Mouse (Mus musculus) CH12.LX (cell line): ENCODE data around the gene Gm826. TPM values are rescaled to one million over a fixed set of nuclear protein-coding genes. Genes with fewer than 3 reads are reported as not detected.

Experiments
- DNase-seq: peaks from one replicate; pipeline ENCODE4 v3.0.0-alpha.2; 2013; ENCODE audit errors: extremely low read depth
- H3K27ac ChIP-seq: 2 replicates; pipeline ENCODE4 v1.5.1; 2012; ENCODE audit warnings: low read depth, mild to moderate bottlenecking, control low read depth, moderate library complexity; ENCODE audit not compliant: insufficient read depth
- H3K27me3 ChIP-seq: replicated peaks from 2 replicates; pipeline ENCODE3; 2012; ENCODE audit warnings: inconsistent platforms
- H3K36me3 ChIP-seq, 2 experiments: replicated peaks in 1 of 2; 2 replicates each; pipeline versions ENCODE3 to v1.6.1; 2012; ENCODE audit warnings: inconsistent platforms in 1 of 2, low read length in 1 of 2, mild to moderate bottlenecking in 1 of 2, mixed read lengths in 1 of 2, moderate library complexity in 1 of 2; ENCODE audit not compliant: control insufficient read depth in 1 of 2, insufficient read depth in 1 of 2
- H3K4me1 ChIP-seq, 2 experiments: 2 replicates each; pipeline ENCODE4 v1.6.1; 2012; ENCODE audit warnings: inconsistent platforms in 1 of 2, moderate library complexity in 1 of 2; ENCODE audit not compliant: insufficient read depth in 2 of 2, control insufficient read depth in 1 of 2
- H3K4me2 ChIP-seq: 2 replicates; pipeline ENCODE4 v1.6.1; 2012; ENCODE audit warnings: low read depth, mild to moderate bottlenecking, control low read depth; ENCODE audit not compliant: poor library complexity, insufficient read depth, severe bottlenecking
- H3K4me3 ChIP-seq, 3 experiments: fragments of 150-350 bp in 1 of 3; sonication (generic) in 1 of 3; replicated peaks in 1 of 3; 2 replicates each; pipeline versions ENCODE3 to v1.5.1; 2011 to 2012; ENCODE audit warnings: low read depth in 2 of 3, low read length in 2 of 3, mild to moderate bottlenecking in 2 of 3, moderate library complexity in 2 of 3, control low read depth in 1 of 3, improper control_type of control experiment in 1 of 3, inconsistent platforms in 1 of 3, mixed read lengths in 1 of 3; ENCODE audit not compliant: poor library complexity in 1 of 3
- H3K79me2 ChIP-seq: replicated peaks from 2 replicates; pipeline ENCODE4 v1.6.1; 2012; ENCODE audit warnings: mild to moderate bottlenecking, moderate library complexity; ENCODE audit not compliant: control insufficient read depth, poor library complexity, insufficient read depth, severe bottlenecking; ENCODE audit errors: extremely low read depth
- H3K9ac ChIP-seq: 2 replicates; pipeline ENCODE4 v1.6.1; 2012; ENCODE audit warnings: low read depth, mild to moderate bottlenecking, control low read depth, moderate library complexity; ENCODE audit not compliant: insufficient read depth
- H3K9me3 ChIP-seq: replicated peaks from 2 replicates; pipeline ENCODE3; 2012; ENCODE audit warnings: low read length, inconsistent platforms, mixed read lengths
- ELF1 ChIP-seq: IDR thresholded peaks from 2 replicates; pipeline ENCODE4 v1.6.1; 2014; ENCODE audit warnings: low read depth, mild to moderate bottlenecking, inconsistent platforms, low read length, improper control_type of control experiment
- ETS1 ChIP-seq: conservative IDR thresholded peaks from 2 replicates; pipeline ENCODE4 v1.6.1; 2012; ENCODE audit warnings: low read depth, mild to moderate bottlenecking, inconsistent platforms, low read length, improper control_type of control experiment, moderate library complexity
- KAT2A ChIP-seq: IDR thresholded peaks from 2 replicates; pipeline ENCODE4 v1.6.1; 2012; ENCODE audit warnings: low read length, improper control_type of control experiment, inconsistent platforms; ENCODE audit not compliant: insufficient replicate concordance
- MAZ ChIP-seq: IDR thresholded peaks from 2 replicates; pipeline ENCODE4 v1.6.1; 2012; ENCODE audit warnings: low read depth, mild to moderate bottlenecking, inconsistent platforms, low read length, improper control_type of control experiment, moderate library complexity
- NELFE ChIP-seq: IDR thresholded peaks from 2 replicates; pipeline ENCODE4 v1.6.1; 2011; ENCODE audit warnings: low read depth, low read length, improper control_type of control experiment
- NRF1 ChIP-seq: IDR thresholded peaks from 2 replicates; pipeline ENCODE4 v1.6.1; 2014; ENCODE audit warnings: low read depth, mild to moderate bottlenecking, inconsistent platforms, low read length, improper control_type of control experiment, moderate library complexity
- POLR2A ChIP-seq: IDR thresholded peaks from 2 replicates; pipeline ENCODE4 v1.6.1; 2011; ENCODE audit warnings: low read depth, mild to moderate bottlenecking, improper control_type of control experiment, low read length
- RCOR1 ChIP-seq: conservative IDR thresholded peaks from 2 replicates; pipeline ENCODE4 v1.6.1; 2012; ENCODE audit warnings: low read depth, mild to moderate bottlenecking, inconsistent platforms, low read length, improper control_type of control experiment
- SMC3 ChIP-seq: IDR thresholded peaks from 2 replicates; pipeline ENCODE4 v1.6.1; 2011; ENCODE audit warnings: low read depth, low read length, improper control_type of control experiment
- TCF12 ChIP-seq: IDR thresholded peaks from 2 replicates; pipeline ENCODE4 v1.6.1; 2014; ENCODE audit warnings: low read depth, mild to moderate bottlenecking, inconsistent platforms, low read length, improper control_type of control experiment
- ZC3H11A ChIP-seq: IDR thresholded peaks from 2 replicates; pipeline ENCODE4 v1.6.1; 2012; ENCODE audit warnings: low read depth, mild to moderate bottlenecking, inconsistent platforms, low read length, improper control_type of control experiment
- dilution Hi-C: fragments of 300-500 bp; cut with MboI; formaldehyde crosslinking; loops from 2 replicates; pipeline ENCODE4 v1.14.3; 2020; ENCODE audit warnings: low sequenced_read_pairs; ENCODE audit not compliant: extremely low pct_unique_long_range_greater_than_20kb, extremely low pct_ligation_motif_present
- in situ Hi-C: fragments of 300-500 bp; cut with MboI; formaldehyde crosslinking; loops from 3 replicates; pipeline ENCODE4 v1.14.3; 2019; ENCODE audit warnings: low sequenced_read_pairs, low pct_ligation_motif_present, low pct_unique_long_range_greater_than_20kb, mixed read lengths
- polyA plus RNA-seq: library from polyadenylated mRNA; unstranded; fragments of >175 nt; gene quantifications from 2 replicates; pipeline ENCODE4 v1.2.1, GENCODE M21; 2012; ENCODE audit warnings: low read depth; ENCODE audit not compliant: insufficient read length
- total RNA-seq, 2 experiments: library from RNA; depleted of rRNA; stranded (reverse); fragments of 300-350 nt in 1 of 2; fragments of >200 nt in 1 of 2; gene quantifications; 2 replicates each; pipeline ENCODE4 v1.2.3; 2012 to 2014

The Gm826 gene
- total and polyA plus RNA-seq, 3 experiments = 0.32 TPM; not detected in 2

DNA sequence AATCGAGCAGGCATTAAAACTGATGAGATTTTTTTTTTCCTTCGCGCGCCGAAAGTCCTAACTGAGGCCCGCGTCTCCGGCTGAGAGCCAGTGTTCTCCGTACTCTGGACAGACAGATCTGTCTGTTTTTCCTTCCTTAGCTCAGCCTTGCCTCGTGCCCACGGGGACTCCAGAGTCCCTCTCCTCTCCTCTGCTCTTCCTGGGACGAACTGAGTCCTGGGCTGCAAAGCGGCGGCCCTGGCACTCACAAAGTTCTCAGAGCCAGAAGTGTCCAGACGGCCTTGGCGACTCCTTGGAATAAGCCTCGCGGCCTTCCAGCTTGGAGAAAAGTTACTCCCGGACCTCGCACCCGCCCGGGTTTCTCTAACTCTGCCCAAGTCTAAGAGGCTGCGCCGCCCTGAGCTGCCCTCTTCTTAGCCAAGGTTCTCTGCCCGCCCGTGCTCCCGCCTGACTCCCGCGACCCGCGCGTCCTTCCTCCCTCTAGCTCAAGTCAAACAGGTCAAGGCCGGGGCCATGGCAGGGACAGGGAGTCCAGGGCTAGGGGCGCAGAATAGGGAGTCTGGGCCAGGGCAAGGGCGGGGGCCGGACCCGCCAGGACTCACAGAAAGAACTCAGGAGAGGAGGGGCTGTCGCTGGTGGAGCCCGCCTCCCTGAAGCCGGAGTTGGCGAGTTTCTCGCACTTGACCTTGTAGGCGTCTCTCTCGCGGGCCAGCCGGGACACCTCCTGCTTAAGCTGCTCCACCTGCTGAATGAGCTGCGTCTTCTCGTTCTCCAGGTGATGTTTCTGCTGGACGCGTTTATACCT, 31.3 kb upstream of the Gm826 start:
- dilution Hi-C loops (no loop called here), in situ Hi-C loops (loop anchor here (25.0 kb wide), 1 partner anchor 303 kb away; no protein-coding TSS in a partner anchor)
- TF ChIP-seq NELFE (no peak), ZC3H11A (no peak), KAT2A (no peak), ETS1 (no peak), MAZ (no peak), SMC3 (no peak)
- Histone ChIP-seq H3K27ac (no peak overlapping the region), H3K4me2 (no peak overlapping the region), H3K4me3 (no peak overlapping the region), H3K27me3 (peaks cover 57% of the 10 kb centered on the region), H3K9ac (no peak overlapping the region), H3K36me3 (no peaks in the 10 kb centered on the region), H3K9me3 (peaks cover 10% of the 10 kb centered on the region), H3K79me2 (no peaks in the 10 kb centered on the region), H3K4me1 (peaks cover 0 to 3% of the 10 kb centered on the region in 2 experiments; a peak in 1 of 4 replicates)
- no peak for DNase-seq

DNA sequence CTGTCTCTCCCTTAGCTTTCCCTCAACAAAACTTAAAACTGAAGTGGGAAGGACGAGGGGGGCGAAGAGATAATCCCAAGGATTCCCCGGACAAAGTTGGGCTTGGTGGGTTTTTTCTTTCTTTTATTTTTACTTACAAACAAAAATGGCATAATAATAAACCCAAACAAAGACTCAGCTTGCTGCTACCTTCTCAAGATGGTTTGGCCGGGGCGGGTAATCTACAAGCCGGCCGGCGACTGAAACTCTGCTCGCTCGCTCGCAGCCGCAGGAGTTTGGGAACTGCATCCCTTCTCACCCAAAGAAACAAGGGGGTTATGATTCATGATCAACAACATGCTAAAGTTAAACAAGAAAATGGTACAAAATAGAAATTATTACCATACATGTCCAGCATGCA, 30.7 kb upstream of the Gm826 start:
- in situ Hi-C loops = loop anchor here (25.0 kb wide), 1 partner anchor 302 kb away; no protein-coding TSS in a partner anchor
- dilution Hi-C loops = no loop called here
- Histone ChIP-seq H3K4me1 (peaks cover 0 to 3% of the 10 kb centered on the region in 2 experiments; a peak in 1 of 4 replicates), H3K4me2 (no peak overlapping the region), H3K79me2 (no peaks in the 10 kb centered on the region), H3K36me3 (no peaks in the 10 kb centered on the region), H3K27me3 (peaks cover 53% of the 10 kb centered on the region), H3K4me3 (no peak overlapping the region), H3K27ac (no peak overlapping the region), H3K9me3 (peaks cover 10% of the 10 kb centered on the region), H3K9ac (no peak overlapping the region)
- TF ChIP-seq NRF1 (no peak), TCF12 (no peak), POLR2A (no peak)
- DNase-seq = no peak

DNA sequence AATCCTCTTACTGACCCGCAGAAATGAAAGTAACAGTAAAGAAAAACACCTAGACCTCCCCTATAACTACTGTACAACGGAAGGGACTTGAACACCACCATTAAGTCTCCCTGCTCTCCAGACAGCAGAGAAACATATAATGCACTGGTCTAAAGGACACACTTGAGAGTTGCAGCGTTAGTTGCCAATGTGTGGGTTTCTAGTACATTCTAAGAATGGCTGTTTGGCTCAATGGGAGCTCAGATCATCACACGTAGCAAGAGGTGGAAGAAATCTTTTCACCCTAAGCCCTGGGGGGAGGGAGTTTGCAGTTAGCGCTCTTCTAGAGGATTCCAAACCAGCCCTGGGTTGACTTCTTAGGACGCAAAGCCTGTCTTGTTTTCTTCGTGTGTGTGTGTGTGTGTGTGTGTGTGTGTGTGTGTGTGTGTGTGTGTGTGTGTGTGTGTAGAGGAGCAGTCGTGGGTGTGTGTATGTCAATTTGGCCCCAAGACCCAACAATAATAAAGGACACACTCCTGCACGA, 30.2 kb upstream of the Gm826 start:
- Histone ChIP-seq H3K27ac (no peak overlapping the region), H3K9ac (no peak overlapping the region), H3K4me2 (peak overlapping the region; percentile 63; the same call in 1 of the 2 replicates), H3K9me3 (peaks cover 10% of the 10 kb centered on the region), H3K79me2 (no peaks in the 10 kb centered on the region), H3K36me3 (no peaks in the 10 kb centered on the region), H3K27me3 (peaks cover 49% of the 10 kb centered on the region), H3K4me3 (no peak overlapping the region), H3K4me1 (peaks cover 0 to 3% of the 10 kb centered on the region in 2 experiments; a peak in 1 of 4 replicates)
- in situ Hi-C loops = loop anchor here (25.0 kb wide), 1 partner anchor 302 kb away; no protein-coding TSS in a partner anchor
- DNase-seq = no peak
- no peak for TF ChIP-seq RCOR1
- TF ChIP-seq ELF1 = no peak
- dilution Hi-C loops = no loop called here
